Mouse (Mus musculus) liver, adult 2 months (tissue): ENCODE results near the gene Bglap3. TPM values are rescaled to one million over a fixed set of nuclear protein-coding genes. Genes with fewer than 3 reads are reported as not detected.

Source experiments
- DNase-seq: peaks from one replicate; pipeline ENCODE4 v3.0.0-alpha.2; 2011; ENCODE audit warnings: low read depth, low spot score; ENCODE audit errors: extremely low read depth
- H3K27ac ChIP-seq: fragments of 200-500 bp; replicated peaks from 2 replicates; pipeline ENCODE4 v1.5.1; 2012; ENCODE audit warnings: low read depth, mild to moderate bottlenecking, control low read depth, inconsistent platforms, low read length; ENCODE audit not compliant: insufficient read depth
- H3K27me3 ChIP-seq: fragments of 200-500 bp; 2 replicates; pipeline ENCODE4 v1.6.1; 2012; ENCODE audit warnings: mild to moderate bottlenecking, moderate library complexity, low read length, inconsistent platforms; ENCODE audit not compliant: control insufficient read depth, insufficient read depth
- H3K36me3 ChIP-seq: fragments of 200-500 bp; 2 replicates; pipeline ENCODE4 v1.6.1; 2012; ENCODE audit warnings: low read length, inconsistent platforms; ENCODE audit not compliant: control insufficient read depth, insufficient read depth
- H3K4me1 ChIP-seq: fragments of 200-500 bp; 2 replicates; pipeline ENCODE4 v1.6.1; 2011; ENCODE audit warnings: low read length; ENCODE audit not compliant: control insufficient read depth, insufficient read depth
- H3K4me3 ChIP-seq: fragments of 200-500 bp; 2 replicates; pipeline ENCODE4 v1.5.1; 2011; ENCODE audit warnings: low read depth, mild to moderate bottlenecking, control low read depth, low read length, moderate library complexity; ENCODE audit not compliant: insufficient read depth
- H3K79me2 ChIP-seq: fragments of 200-500 bp; 2 replicates; pipeline ENCODE4 v1.6.1; 2012; ENCODE audit warnings: inconsistent platforms, mild to moderate bottlenecking, low read length, moderate library complexity; ENCODE audit not compliant: control insufficient read depth, insufficient read depth
- H3K9ac ChIP-seq: fragments of 200-500 bp; 2 replicates; pipeline ENCODE4 v1.6.1; 2012; ENCODE audit warnings: low read depth, mild to moderate bottlenecking, control low read depth, inconsistent platforms, low read length
- CTCF ChIP-seq: fragments of 200-500 bp; IDR thresholded peaks from 2 replicates; pipeline ENCODE4 v1.5.1; 2011; ENCODE audit warnings: low read depth, low read length, control low read depth
- POLR2A ChIP-seq: fragments of 200-500 bp; IDR thresholded peaks from 2 replicates; pipeline ENCODE4 v1.6.1; 2011; ENCODE audit warnings: low read length, control low read depth; ENCODE audit not compliant: insufficient read depth; ENCODE audit errors: extremely low read depth
- WGBS: fragments of 180-500 bp; shearing (Covaris S2); methylation state at CpG from one replicate; pipeline ENCODE4 v1.1.7; 2018; 5-methylcytosine and 5-hydroxymethylcytosine counted together
- polyA plus RNA-seq: library from polyadenylated mRNA; depleted of rRNA; stranded (reverse); fragments of >200 nt; gene quantifications from 2 replicates; pipeline ENCODE4 v1.2.3, GENCODE M21; 2012
- total RNA-seq: library from RNA; depleted of rRNA; stranded (reverse); fragments of >200 nt; gene quantifications from 2 replicates; pipeline ENCODE4 v1.2.3, GENCODE M21; 2014

Gene Bglap3
- total and polyA plus RNA-seq, 2 experiments: 0.74 to 2.0 TPM

DNA sequence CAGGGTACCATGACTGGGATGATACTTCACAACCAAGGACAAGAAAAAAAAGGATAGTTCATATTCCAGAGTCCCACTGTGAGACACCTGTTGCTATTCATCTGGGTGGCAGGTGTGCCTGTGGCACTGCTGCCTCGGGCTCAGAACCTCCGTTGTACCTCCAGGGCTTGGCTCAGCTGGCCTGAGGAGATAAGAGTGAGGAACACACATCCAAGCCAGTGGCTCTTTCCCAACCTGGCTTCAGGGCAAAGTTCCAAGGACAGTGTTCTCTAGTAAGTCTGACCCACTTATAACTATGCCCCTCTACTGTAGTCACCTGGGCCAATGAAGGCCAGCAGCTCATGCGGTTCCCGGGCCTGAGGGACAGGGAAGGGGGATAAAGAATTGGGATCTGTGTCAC, 39.1 kb upstream of the Bglap3 start:
- Histone ChIP-seq H3K27me3 (no peaks in the 10 kb centered on the region), H3K36me3 (no peaks in the 10 kb centered on the region; the same call in 1 of the 2 replicates), H3K4me3 (no peak overlapping the region), H3K9ac (no peak overlapping the region), H3K79me2 (peaks cover 4% of the 10 kb centered on the region; the same call in 1 of the 2 replicates), H3K4me1 (peaks cover 46% of the 10 kb centered on the region), H3K27ac (peak overlapping the region; percentile 88)
- DNase-seq: peak; percentile 98
- 17% methylated on average over 4 of the region's 4 CpGs for WGBS
- TF ChIP-seq POLR2A (no peak), CTCF (no peak)

DNA sequence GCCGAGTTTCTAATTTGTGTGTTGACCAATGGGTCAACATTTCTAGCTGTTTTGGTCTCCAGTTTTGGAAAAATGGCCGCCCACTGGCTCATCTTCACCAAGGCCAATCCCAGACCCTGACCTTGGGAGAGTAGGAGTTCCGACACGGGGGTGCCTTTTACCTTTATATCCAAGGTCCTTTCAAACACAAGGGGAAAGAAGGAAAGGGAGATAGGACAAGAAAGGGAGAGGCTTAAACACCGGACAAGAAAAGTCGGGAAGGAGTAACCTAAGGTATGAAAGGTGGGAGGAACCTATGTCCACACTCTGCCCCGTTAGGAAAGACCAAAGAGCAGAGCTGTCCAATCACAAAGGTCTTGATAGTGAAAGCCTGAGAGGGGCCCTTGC, 38.1 kb upstream of the Bglap3 start:
- peaks cover 38% of the 10 kb centered on the region for H3K4me1 ChIP-seq
- TF ChIP-seq POLR2A: no peak
- TF ChIP-seq CTCF: no peak
- DNase-seq: peak; percentile 47

DNA sequence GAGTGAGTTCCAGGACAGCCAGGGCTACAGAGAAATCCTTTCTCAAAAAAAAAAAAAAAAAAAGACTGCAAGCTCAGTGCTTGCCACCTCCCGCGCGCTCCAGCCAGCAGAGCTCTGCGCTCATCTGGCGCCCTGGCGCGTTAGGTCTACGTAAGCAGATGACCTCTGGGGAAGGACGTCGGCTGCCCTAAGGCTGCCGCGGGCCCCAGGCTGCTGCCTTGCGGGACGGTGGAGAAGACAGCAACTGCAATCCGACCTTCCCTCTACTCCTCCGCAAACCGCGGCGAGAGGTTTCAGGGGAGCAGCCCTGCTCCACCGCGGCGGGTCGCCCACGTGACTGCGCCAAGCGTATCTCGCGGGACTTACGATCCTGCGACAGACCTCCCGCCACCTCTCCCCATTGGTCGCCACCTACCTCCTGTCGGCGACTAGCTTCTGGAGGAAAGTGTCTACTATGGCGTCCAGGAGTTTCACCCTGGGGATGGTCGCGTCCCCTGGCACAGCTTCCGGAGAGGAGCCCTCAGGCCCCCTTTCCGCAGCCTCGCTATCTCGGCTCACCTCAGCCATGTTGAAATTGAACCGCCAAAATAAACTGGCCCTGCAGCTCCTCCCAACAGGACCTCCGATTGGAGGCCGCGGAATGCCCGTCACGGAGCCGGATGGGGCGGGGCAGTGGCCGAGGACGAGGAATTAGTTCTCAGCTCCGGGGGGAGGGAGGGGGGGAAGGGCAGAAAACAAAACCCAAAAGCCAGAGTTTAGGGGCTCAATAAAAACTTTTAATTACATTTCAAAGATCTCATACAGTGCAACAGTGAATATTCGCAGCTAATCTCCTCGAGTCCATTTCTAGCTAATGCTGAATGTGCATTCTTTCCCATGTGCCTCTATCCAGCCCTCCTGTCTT, 37.5 kb upstream of the Bglap3 start, which contains the start of gene Pmf1:
Gene Pmf1 (minus strand): TSS at position 591 of the 904 bp plus-strand sequence.
- peak; percentile 82 for DNase-seq
- WGBS: under 1% methylated on average over 54 of the region's 54 CpGs
- no peak for TF ChIP-seq CTCF
- peak; percentile 90 for TF ChIP-seq POLR2A
- peaks cover 33% of the 10 kb centered on the region for H3K4me1 ChIP-seq
- H3K27me3 ChIP-seq: no peaks in the 10 kb centered on the region
- H3K9ac ChIP-seq: peak within 1 kb of the TSS; percentile 97
- H3K27ac ChIP-seq: peak within 1 kb of the TSS; percentile 97
- peaks cover 2% of the 10 kb centered on the region; the same call in 1 of the 2 replicates for H3K79me2 ChIP-seq
- peak within 1 kb of the TSS; percentile 86 for H3K4me3 ChIP-seq
- H3K36me3 ChIP-seq: no peaks in the 10 kb centered on the region; the same call in 1 of the 2 replicates

More for the DNA sequence above, 38.1 kb upstream of the Bglap3 start:
- Histone ChIP-seq H3K4me3 (no peak overlapping the region), H3K9ac (peak overlapping the region; percentile 47), H3K27me3 (no peaks in the 10 kb centered on the region), H3K79me2 (peaks cover 4% of the 10 kb centered on the region; the same call in 1 of the 2 replicates), H3K27ac (peak overlapping the region; percentile 88), H3K36me3 (no peaks in the 10 kb centered on the region; the same call in 1 of the 2 replicates)
- WGBS: 16% methylated on average over 7 of the region's 7 CpGs

DNA sequence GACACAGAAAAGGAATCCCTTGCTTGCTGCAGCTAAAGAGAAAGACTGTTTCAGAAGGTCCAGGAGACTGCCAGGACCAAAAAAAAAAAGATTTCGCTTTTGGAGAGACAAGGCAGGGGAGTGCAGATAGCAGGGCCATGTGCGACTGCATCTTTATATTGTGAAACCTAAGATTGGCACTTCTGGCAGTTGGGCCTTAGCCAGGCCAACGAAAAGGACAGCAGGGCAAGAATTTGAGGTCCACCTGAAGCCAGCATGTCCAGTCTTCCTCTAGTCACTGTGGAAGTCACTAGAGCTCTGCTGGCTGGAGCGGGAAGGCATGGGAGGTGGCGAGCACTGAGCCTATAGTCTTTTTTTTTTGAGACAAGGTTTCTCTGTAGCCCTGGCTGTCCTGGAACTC, 36.4 kb upstream of the Bglap3 start:
- 14% methylated on average over 5 of the region's 5 CpGs for WGBS
- peak; percentile 87 for DNase-seq
- 0 out of 2 replicates have a peak, but pooled peaks have one; percentile 14 for TF ChIP-seq POLR2A
- TF ChIP-seq CTCF: no peak
- Histone ChIP-seq H3K4me1 (peaks cover 28% of the 10 kb centered on the region), H3K27ac (peak overlapping the region; percentile 97), H3K9ac (peak overlapping the region; percentile 97), H3K27me3 (no peaks in the 10 kb centered on the region), H3K4me3 (no peak overlapping the region), H3K36me3 (no peaks in the 10 kb centered on the region; the same call in 1 of the 2 replicates), H3K79me2 (peaks cover 4% of the 10 kb centered on the region; the same call in 1 of the 2 replicates)

DNA sequence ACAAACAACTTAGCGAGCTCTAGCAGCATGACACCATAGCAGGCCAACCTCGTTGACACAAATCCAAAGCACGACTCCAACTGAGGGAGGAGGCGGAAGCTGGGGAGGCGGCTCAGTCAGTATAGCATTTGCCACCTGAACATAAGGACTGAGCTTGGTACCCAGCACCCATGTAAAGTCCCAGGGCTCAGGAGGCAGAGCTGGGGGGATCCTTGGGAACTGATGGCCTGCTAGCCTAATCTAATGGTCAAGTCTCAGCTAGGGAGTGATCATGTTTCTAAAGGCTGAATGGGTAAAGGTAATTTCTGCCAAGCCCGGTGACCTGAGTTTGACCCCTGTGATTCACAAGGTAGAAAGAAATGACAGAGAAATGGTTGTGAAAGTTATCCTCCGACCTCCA, 35.0 kb upstream of the Bglap3 start:
- no peak for TF ChIP-seq POLR2A
- TF ChIP-seq CTCF: no peak
- peaks cover 24% of the 10 kb centered on the region for H3K4me1 ChIP-seq
- WGBS: 45% methylated on average over 7 of the region's 7 CpGs
- no peak overlapping the region for H3K4me3 ChIP-seq
- no peaks in the 10 kb centered on the region for H3K27me3 ChIP-seq
- peaks cover 4% of the 10 kb centered on the region; the same call in 1 of the 2 replicates for H3K79me2 ChIP-seq
- H3K9ac ChIP-seq: no peak overlapping the region
- no peak overlapping the region for H3K27ac ChIP-seq
- H3K36me3 ChIP-seq: peaks cover 2% of the 10 kb centered on the region; the same call in 1 of the 2 replicates
- peak; percentile 46 for DNase-seq

DNA sequence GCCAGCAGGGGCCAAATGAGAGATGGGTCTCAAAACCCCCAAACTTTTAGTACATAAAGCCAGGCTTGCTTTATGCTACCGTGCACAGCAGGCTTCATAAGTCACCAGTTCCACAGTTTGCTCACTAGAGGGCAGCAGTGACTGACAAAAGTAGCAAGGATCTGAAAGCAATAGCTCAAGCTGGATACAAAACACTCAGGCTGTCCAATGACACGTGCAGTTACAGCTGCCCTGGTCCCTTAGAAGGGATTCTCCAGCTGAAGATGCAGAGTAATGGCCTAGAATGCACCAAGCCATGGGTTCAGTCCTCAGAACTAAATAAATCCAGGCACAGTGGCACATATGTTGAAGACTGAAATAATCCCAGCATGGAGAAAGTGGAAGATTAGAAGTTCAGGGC, 34.5 kb upstream of the Bglap3 start:
- 1% methylated on average over 2 of the region's 2 CpGs for WGBS
- Histone ChIP-seq H3K27ac (no peak overlapping the region), H3K4me3 (no peak overlapping the region), H3K27me3 (no peaks in the 10 kb centered on the region), H3K36me3 (peaks cover 2% of the 10 kb centered on the region; the same call in 1 of the 2 replicates), H3K79me2 (peaks cover 4% of the 10 kb centered on the region; the same call in 1 of the 2 replicates), H3K9ac (no peak overlapping the region), H3K4me1 (peaks cover 24% of the 10 kb centered on the region)
- peak; percentile 83 for DNase-seq
- TF ChIP-seq CTCF (peak; percentile 61), POLR2A (no peak)
